Mouse (Mus musculus): ENCODE measurements around the gene St3gal3. TPM values are rescaled to one million over a fixed set of nuclear protein-coding genes. Genes with fewer than 3 reads are reported as not detected.

St3gal3 gene
- polyA plus RNA-seq, 1 experiment from 2014 or later = 5.6 TPM

- H3K27me3 ChIP-seq (ENCODE audit: control insufficient read depth, insufficient read depth, low read length) = no peaks in the 10 kb centered on the region
- no peak overlapping the region for H3K27ac ChIP-seq (replicated peaks; ENCODE audit: low read depth, low read length)
- no peaks in the 10 kb centered on the region for H3K9me3 ChIP-seq (replicated peaks; ENCODE audit: control insufficient read depth, low read length)
- peak overlapping the region; percentile 97 for H3K4me3 ChIP-seq (ENCODE audit: low read depth, low read length)
- whole genome bisulfite sequencing = 83% methylated on average over 1 of the region's 1 CpGs
- H3K4me1 ChIP-seq (ENCODE audit: control insufficient read depth, insufficient read depth, low read length) = no peaks in the 10 kb centered on the region
- DNase-seq (ENCODE audit: low spot score) = no peak
- H3K4me2 ChIP-seq (ENCODE audit: low read depth, low read length) = peak overlapping the region; percentile 68
- no peak for ATAC-seq (replicated peaks; ENCODE audit: insufficient number of reproducible peaks, low FRiP score, low TSS enrichment, low read depth)
- peak overlapping the region; percentile 60 for H3K9ac ChIP-seq (replicated peaks; ENCODE audit: low read length)
- H3K36me3 ChIP-seq (replicated peaks; ENCODE audit: control insufficient read depth, insufficient read depth, low read depth, low read length) = no peaks in the 10 kb centered on the region; the same call in none of the 2 replicates
Measured at GRCm38 (mm10) chr4:118135414-118135813, 700 bp upstream of the St3gal3 start.

GRCm38 (mm10) chr4:118131329-118131728 lies 3.4 kb downstream of the St3gal3 start:
- DNase-seq (ENCODE audit: low spot score) (no peak), ATAC-seq (replicated peaks; ENCODE audit: insufficient number of reproducible peaks, low FRiP score, low TSS enrichment, low read depth) (no peak)
- Histone ChIP-seq H3K4me3 (ENCODE audit: low read depth, low read length) (no peak overlapping the region), H3K9me3 (replicated peaks; ENCODE audit: control insufficient read depth, low read length) (no peaks in the 10 kb centered on the region), H3K4me2 (ENCODE audit: low read depth, low read length) (no peak overlapping the region), H3K27ac (replicated peaks; ENCODE audit: low read depth, low read length) (no peak overlapping the region), H3K9ac (replicated peaks; ENCODE audit: low read length) (no peak overlapping the region), H3K4me1 (ENCODE audit: control insufficient read depth, insufficient read depth, low read length) (no peaks in the 10 kb centered on the region), H3K27me3 (ENCODE audit: control insufficient read depth, insufficient read depth, low read length) (no peaks in the 10 kb centered on the region), H3K36me3 (replicated peaks; ENCODE audit: control insufficient read depth, insufficient read depth, low read depth, low read length) (no peaks in the 10 kb centered on the region; the same call in 1 of the 2 replicates)
- 94% methylated on average over 5 of the region's 5 CpGs for WGBS

GRCm38 (mm10) chr4:118123030-118123704 lies 11.5 kb downstream of the St3gal3 start:
- Histone ChIP-seq H3K9ac (replicated peaks; ENCODE audit: low read length) (no peak overlapping the region), H3K9me3 (replicated peaks; ENCODE audit: control insufficient read depth, low read length) (no peaks in the 10 kb centered on the region), H3K27ac (replicated peaks; ENCODE audit: low read depth, low read length) (no peak overlapping the region), H3K4me2 (ENCODE audit: low read depth, low read length) (no peak overlapping the region), H3K4me1 (ENCODE audit: control insufficient read depth, insufficient read depth, low read length) (no peaks in the 10 kb centered on the region), H3K27me3 (ENCODE audit: control insufficient read depth, insufficient read depth, low read length) (no peaks in the 10 kb centered on the region), H3K4me3 (ENCODE audit: low read depth, low read length) (no peak overlapping the region), H3K36me3 (replicated peaks; ENCODE audit: control insufficient read depth, insufficient read depth, low read depth, low read length) (no peaks in the 10 kb centered on the region)
- DNase-seq (ENCODE audit: low spot score) (peak; percentile 10), ATAC-seq (replicated peaks; ENCODE audit: insufficient number of reproducible peaks, low FRiP score, low TSS enrichment, low read depth) (peak; percentile 37; the same call in 1 of the 2 replicates)
- WGBS = 82% methylated on average over 14 of the region's 14 CpGs

- H3K9ac ChIP-seq (replicated peaks; ENCODE audit: low read length) = no peak overlapping the region
- no peak for ATAC-seq (replicated peaks; ENCODE audit: insufficient number of reproducible peaks, low FRiP score, low TSS enrichment, low read depth)
- WGBS = 88% methylated on average over 10 of the region's 10 CpGs
Measured at GRCm38 (mm10) chr4:118122078-118122477, 12.6 kb downstream of the St3gal3 start.

GRCm38 (mm10) chr4:118117565-118117964 lies 17.1 kb downstream of the St3gal3 start:
- Histone ChIP-seq H3K4me3 (ENCODE audit: low read depth, low read length) (no peak overlapping the region), H3K36me3 (replicated peaks; ENCODE audit: control insufficient read depth, insufficient read depth, low read depth, low read length) (no peaks in the 10 kb centered on the region), H3K27ac (replicated peaks; ENCODE audit: low read depth, low read length) (no peak overlapping the region), H3K4me1 (ENCODE audit: control insufficient read depth, insufficient read depth, low read length) (no peaks in the 10 kb centered on the region), H3K9me3 (replicated peaks; ENCODE audit: control insufficient read depth, low read length) (no peaks in the 10 kb centered on the region), H3K4me2 (ENCODE audit: low read depth, low read length) (no peak overlapping the region), H3K9ac (replicated peaks; ENCODE audit: low read length) (no peak overlapping the region), H3K27me3 (ENCODE audit: control insufficient read depth, insufficient read depth, low read length) (no peaks in the 10 kb centered on the region)
- WGBS = 93% methylated on average over 10 of the region's 10 CpGs
- no peak for DNase-seq (ENCODE audit: low spot score)
- no peak for ATAC-seq (replicated peaks; ENCODE audit: insufficient number of reproducible peaks, low FRiP score, low TSS enrichment, low read depth)

More at GRCm38 (mm10) chr4:118122078-118122477, 12.6 kb downstream of the St3gal3 start:
- H3K4me1 ChIP-seq (ENCODE audit: control insufficient read depth, insufficient read depth, low read length) = no peaks in the 10 kb centered on the region
- no peak overlapping the region for H3K4me3 ChIP-seq (ENCODE audit: low read depth, low read length)
- H3K36me3 ChIP-seq (replicated peaks; ENCODE audit: control insufficient read depth, insufficient read depth, low read depth, low read length) = no peaks in the 10 kb centered on the region
- no peak for DNase-seq (ENCODE audit: low spot score)
- no peaks in the 10 kb centered on the region for H3K9me3 ChIP-seq (replicated peaks; ENCODE audit: control insufficient read depth, low read length)
- no peaks in the 10 kb centered on the region for H3K27me3 ChIP-seq (ENCODE audit: control insufficient read depth, insufficient read depth, low read length)
- no peak overlapping the region for H3K4me2 ChIP-seq (ENCODE audit: low read depth, low read length)
- no peak overlapping the region for H3K27ac ChIP-seq (replicated peaks; ENCODE audit: low read depth, low read length)

- DNase-seq (ENCODE audit: low spot score) (no peak), ATAC-seq (replicated peaks; ENCODE audit: insufficient number of reproducible peaks, low FRiP score, low TSS enrichment, low read depth) (no peak)
- no peak overlapping the region for H3K4me2 ChIP-seq (ENCODE audit: low read depth, low read length)
- no peak overlapping the region for H3K27ac ChIP-seq (replicated peaks; ENCODE audit: low read depth, low read length)
- H3K4me1 ChIP-seq (ENCODE audit: control insufficient read depth, insufficient read depth, low read length) = no peaks in the 10 kb centered on the region
- no peaks in the 10 kb centered on the region for H3K27me3 ChIP-seq (ENCODE audit: control insufficient read depth, insufficient read depth, low read length)
- H3K9ac ChIP-seq (replicated peaks; ENCODE audit: low read length) = no peak overlapping the region
- no peaks in the 10 kb centered on the region for H3K36me3 ChIP-seq (replicated peaks; ENCODE audit: control insufficient read depth, insufficient read depth, low read depth, low read length)
- 93% methylated on average over 11 of the region's 11 CpGs for WGBS
- H3K4me3 ChIP-seq (ENCODE audit: low read depth, low read length) = no peak overlapping the region
- no peaks in the 10 kb centered on the region for H3K9me3 ChIP-seq (replicated peaks; ENCODE audit: control insufficient read depth, low read length)
Measured at GRCm38 (mm10) chr4:118116098-118116497, 18.6 kb downstream of the St3gal3 start.

GRCm38 (mm10) chr4:118115132-118115531 lies 19.6 kb downstream of the St3gal3 start:
- H3K27me3 ChIP-seq (ENCODE audit: control insufficient read depth, insufficient read depth, low read length) = no peaks in the 10 kb centered on the region
- no peak for DNase-seq (ENCODE audit: low spot score)
- H3K9me3 ChIP-seq (replicated peaks; ENCODE audit: control insufficient read depth, low read length) = no peaks in the 10 kb centered on the region
- H3K9ac ChIP-seq (replicated peaks; ENCODE audit: low read length) = no peak overlapping the region
- 87% methylated on average over 7 of the region's 7 CpGs for WGBS
- no peak overlapping the region for H3K4me2 ChIP-seq (ENCODE audit: low read depth, low read length)
- no peak for ATAC-seq (replicated peaks; ENCODE audit: insufficient number of reproducible peaks, low FRiP score, low TSS enrichment, low read depth)
- no peak overlapping the region for H3K4me3 ChIP-seq (ENCODE audit: low read depth, low read length)
- H3K36me3 ChIP-seq (replicated peaks; ENCODE audit: control insufficient read depth, insufficient read depth, low read depth, low read length) = no peaks in the 10 kb centered on the region
- no peaks in the 10 kb centered on the region for H3K4me1 ChIP-seq (ENCODE audit: control insufficient read depth, insufficient read depth, low read length)
- no peak overlapping the region for H3K27ac ChIP-seq (replicated peaks; ENCODE audit: low read depth, low read length)

GRCm38 (mm10) chr4:118112601-118113000 lies 22.1 kb downstream of the St3gal3 start:
- Histone ChIP-seq H3K9ac (replicated peaks; ENCODE audit: low read length) (no peak overlapping the region), H3K4me2 (ENCODE audit: low read depth, low read length) (no peak overlapping the region), H3K4me3 (ENCODE audit: low read depth, low read length) (no peak overlapping the region), H3K4me1 (ENCODE audit: control insufficient read depth, insufficient read depth, low read length) (no peaks in the 10 kb centered on the region), H3K36me3 (replicated peaks; ENCODE audit: control insufficient read depth, insufficient read depth, low read depth, low read length) (no peaks in the 10 kb centered on the region), H3K27ac (replicated peaks; ENCODE audit: low read depth, low read length) (no peak overlapping the region), H3K9me3 (replicated peaks; ENCODE audit: control insufficient read depth, low read length) (no peaks in the 10 kb centered on the region), H3K27me3 (ENCODE audit: control insufficient read depth, insufficient read depth, low read length) (no peaks in the 10 kb centered on the region)
- DNase-seq (ENCODE audit: low spot score) = no peak
- ATAC-seq (replicated peaks; ENCODE audit: insufficient number of reproducible peaks, low FRiP score, low TSS enrichment, low read depth) = no peak
- WGBS = 86% methylated on average over 12 of the region's 12 CpGs

All from embryonic facial prominence, embryonic 11.5 days (tissue).